Mouse (Mus musculus) ES-CJ7 (cell line): ENCODE results near the gene Lgr4.

Source experiments
- DNase-seq: peaks from one replicate; pipeline ENCODE4 v3.0.0; 2011; ENCODE audit warnings: low read depth, low spot score

Gene Lgr4

GRCm38 (mm10) chr2:110017087-110017486, 99.6 kb downstream of the Lgr4 start:
- DNase-seq, result no peak

DNA sequence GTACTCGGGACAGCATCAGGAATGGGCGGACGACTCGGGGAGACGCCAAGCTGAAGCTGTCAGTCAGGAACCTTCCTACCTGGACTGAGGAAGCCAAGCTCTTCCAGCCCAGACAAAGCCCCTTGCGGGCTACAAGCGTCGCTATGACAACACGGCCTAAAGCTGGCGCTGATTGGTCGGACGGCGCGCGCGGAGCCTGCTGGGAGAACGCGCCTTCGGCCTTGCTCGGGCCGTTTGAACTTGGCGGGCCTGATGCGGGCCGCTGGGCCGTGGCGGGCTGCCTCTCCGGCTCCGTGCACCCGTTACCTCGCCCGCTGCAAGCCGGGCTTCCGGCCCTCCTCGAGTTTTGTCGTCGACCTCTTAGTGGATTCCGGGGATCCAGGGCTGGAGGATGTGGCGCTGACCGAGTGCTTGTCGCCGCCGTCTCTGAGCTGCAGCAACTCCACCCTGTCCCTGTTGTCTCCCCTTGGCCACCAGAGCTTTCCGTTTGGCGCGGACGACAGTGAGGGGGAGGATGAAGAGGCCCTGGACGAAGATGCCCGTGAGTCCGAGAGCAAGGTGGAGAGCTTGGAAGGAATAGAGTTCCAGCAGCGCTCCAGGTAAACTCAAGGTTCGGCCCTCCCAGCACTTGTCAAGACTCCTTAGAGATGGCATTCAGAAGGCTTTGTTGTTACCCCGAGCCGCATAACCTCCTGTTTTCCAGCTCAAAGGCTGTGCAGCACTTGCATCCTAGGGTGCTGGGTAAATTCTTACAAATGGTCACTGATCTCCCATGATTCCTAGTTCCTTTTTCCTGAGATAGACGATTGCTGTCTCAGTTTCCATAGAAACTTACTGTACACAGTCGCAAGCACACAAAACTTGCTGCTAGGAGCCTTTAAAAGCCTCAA, 100.4 kb downstream of the Lgr4 start, which contains the start of gene Ccdc34:
Gene Ccdc34, plus strand, starts transcription at position 202 of the 890 bp plus-strand sequence.
- DNase-seq, result peak; percentile 93

DNA sequence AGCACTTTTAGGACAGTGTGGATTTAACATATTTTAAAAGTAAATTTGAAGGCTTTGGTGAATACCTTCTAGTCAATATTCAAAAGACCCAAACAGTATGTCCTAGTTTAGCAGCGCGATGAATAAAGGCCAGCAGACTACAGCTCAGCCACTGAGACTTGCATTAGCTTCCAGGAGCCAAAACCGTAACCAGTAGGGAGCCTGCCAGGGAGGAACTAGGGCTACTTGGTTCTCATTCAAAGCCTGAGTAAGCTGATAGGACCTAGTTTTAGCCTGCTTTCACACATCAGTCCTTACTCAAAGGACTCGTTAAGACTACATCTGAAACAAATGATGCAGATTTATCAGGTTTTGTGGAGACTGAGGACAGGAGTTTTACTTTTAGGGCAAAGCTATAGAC, 102.2 kb downstream of the Lgr4 start:
- DNase-seq, result no peak

- DNase-seq, result no peak
Measured at GRCm38 (mm10) chr2:110020430-110020829, 103.0 kb downstream of the Lgr4 start.

DNA sequence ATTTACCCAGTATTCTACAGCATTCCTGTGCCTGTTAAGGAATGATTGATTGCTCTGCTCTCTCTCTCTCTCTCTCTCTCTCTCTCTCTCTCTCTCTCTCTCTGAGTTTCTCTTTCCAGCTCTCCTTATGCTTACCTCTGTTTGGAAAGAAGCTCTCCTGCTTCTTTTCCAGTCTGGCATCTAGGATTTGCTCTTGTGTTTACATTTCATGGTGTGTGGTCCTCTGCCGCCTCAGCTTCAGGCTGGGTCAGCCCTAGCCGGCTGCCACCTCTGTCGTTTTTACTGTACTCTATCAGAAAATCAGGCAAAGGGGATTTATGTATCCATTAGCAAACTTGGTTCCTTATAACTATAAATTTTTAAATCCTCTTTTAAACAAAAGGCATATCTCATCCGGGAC, 118.8 kb downstream of the Lgr4 start:
- no peak for DNase-seq

DNA sequence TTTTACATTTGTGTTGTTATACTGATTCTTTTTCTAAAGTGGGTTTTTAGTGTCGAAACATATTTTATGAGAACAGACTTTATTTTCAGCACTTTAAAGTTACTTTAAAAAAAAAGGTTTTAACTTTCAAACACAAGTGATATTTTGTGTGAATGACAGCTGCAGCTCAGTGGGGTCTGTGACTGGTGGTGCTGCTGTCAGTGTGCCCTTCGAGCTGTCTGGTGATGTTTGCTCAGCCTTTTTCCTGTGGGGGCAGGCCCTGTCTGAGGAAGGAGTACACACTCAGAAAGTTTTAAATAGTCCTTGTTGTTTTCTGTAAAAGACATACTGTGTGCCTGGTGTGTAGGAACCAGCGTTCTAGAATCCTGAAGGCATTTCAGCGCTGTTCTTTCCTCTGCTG, 119.2 kb downstream of the Lgr4 start:
- no peak for DNase-seq

GRCm38 (mm10) chr2:110037221-110037620, 119.8 kb downstream of the Lgr4 start:
- DNase-seq, result no peak

DNA sequence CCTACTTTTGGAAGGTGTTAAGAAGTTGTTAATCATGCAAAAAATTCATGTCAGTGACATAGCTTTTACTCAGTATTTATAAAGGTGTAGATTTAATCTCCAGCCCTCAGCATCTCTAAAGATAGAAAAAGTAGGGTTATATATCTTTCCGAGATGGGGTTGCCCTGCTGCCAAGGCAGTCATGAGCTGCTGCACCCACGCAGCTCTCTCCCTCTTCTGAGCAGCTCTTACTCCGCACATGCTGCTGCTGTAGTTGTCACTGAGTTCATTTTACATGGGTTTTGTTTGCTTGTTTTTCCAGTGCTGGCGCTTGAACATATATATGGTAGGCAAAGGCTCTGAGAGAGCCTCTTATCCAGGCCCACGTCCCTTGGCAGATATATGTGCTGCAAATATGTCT, 120.9 kb downstream of the Lgr4 start:
- no peak for DNase-seq

- DNase-seq, result no peak
Measured at GRCm38 (mm10) chr2:110042861-110043760, 125.7 kb downstream of the Lgr4 start.

GRCm38 (mm10) chr2:110058424-110058823, 141.0 kb downstream of the Lgr4 start:
- DNase-seq, result no peak

DNA sequence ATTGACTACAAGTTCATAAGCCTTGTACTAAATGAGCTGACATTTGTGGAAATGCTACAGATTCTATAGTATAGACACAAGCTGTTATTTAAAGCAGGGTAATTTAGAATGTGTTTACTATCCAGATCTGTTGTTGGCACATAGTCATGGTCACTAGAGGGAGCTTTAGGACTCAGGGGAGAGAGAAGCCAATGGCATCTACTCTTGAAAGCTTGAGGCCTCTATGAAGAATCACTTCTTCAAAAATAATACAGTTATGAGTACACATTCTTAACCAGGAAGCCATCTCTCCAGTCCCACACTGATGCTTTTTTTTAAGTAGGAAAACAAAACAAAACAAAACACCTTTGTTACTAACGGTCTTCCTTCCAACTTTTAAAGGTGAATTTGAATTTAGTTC, 145.7 kb downstream of the Lgr4 start:
- DNase-seq, result peak; percentile 11
